Mouse (Mus musculus) heart, embryonic 13.5 days (tissue): ENCODE data around the gene Fetub. TPM values are rescaled to one million over a fixed set of nuclear protein-coding genes. Genes with fewer than 3 reads are reported as not detected.

ENCODE experiments used
- ATAC-seq: fragments of 200-750 bp; cut with Nextera tagmentation; 2 replicates; pipeline ENCODE4 v1.8.0; 2017; ENCODE audit warnings: moderate TSS enrichment; ENCODE audit not compliant: insufficient number of reproducible peaks, low FRiP score, low TSS enrichment; ENCODE audit errors: extremely low read depth
- H3K27ac ChIP-seq: fragments of 300-500 bp; sonication (generic); replicated peaks from 2 replicates; pipeline ENCODE4 v1.5.1; 2015; ENCODE audit warnings: moderate library complexity, mild to moderate bottlenecking, inconsistent platforms
- H3K27me3 ChIP-seq: fragments of 300-500 bp; sonication (generic); replicated peaks from 2 replicates; pipeline ENCODE4 v1.6.1; 2015; ENCODE audit warnings: mild to moderate bottlenecking, inconsistent platforms
- H3K36me3 ChIP-seq: fragments of 300-500 bp; sonication (generic); 2 replicates; pipeline ENCODE4 v1.6.1; 2015; ENCODE audit warnings: mild to moderate bottlenecking, inconsistent platforms
- H3K4me1 ChIP-seq: fragments of 300-500 bp; sonication (generic); 2 replicates; pipeline ENCODE4 v1.6.1; 2015; ENCODE audit warnings: inconsistent platforms
- H3K4me2 ChIP-seq: fragments of 300-500 bp; sonication (generic); 2 replicates; pipeline ENCODE4 v1.6.1; 2015; ENCODE audit warnings: inconsistent platforms, mild to moderate bottlenecking, moderate library complexity
- H3K4me3 ChIP-seq: fragments of 300-500 bp; sonication (generic); 2 replicates; pipeline ENCODE4 v1.5.1; 2015; ENCODE audit warnings: moderate library complexity, mild to moderate bottlenecking, inconsistent platforms
- H3K9ac ChIP-seq: fragments of 300-500 bp; sonication (generic); 2 replicates; pipeline ENCODE4 v1.6.1; 2015; ENCODE audit warnings: inconsistent platforms, mild to moderate bottlenecking, moderate library complexity
- H3K9me3 ChIP-seq: fragments of 300-500 bp; sonication (generic); 2 replicates; pipeline ENCODE4 v1.6.1; 2016; ENCODE audit warnings: inconsistent platforms
- WGBS: fragments of 180-500 bp; shearing (Covaris S2); methylation state at CpG from one replicate; pipeline ENCODE4 v1.1.7; 2015; ENCODE audit warnings: mixed read lengths; 5-methylcytosine and 5-hydroxymethylcytosine counted together
- polyA plus RNA-seq: library from polyadenylated mRNA; unstranded; fragments of >200 nt; fragmentation: Nextera tagmentation; extraction: Ambion mirVana; gene quantifications from 2 replicates; pipeline ENCODE4 v1.2.1, GENCODE M21; 2015

Fetub gene
- polyA plus RNA-seq, 1 experiment from 2014 or later, result not detected

DNA sequence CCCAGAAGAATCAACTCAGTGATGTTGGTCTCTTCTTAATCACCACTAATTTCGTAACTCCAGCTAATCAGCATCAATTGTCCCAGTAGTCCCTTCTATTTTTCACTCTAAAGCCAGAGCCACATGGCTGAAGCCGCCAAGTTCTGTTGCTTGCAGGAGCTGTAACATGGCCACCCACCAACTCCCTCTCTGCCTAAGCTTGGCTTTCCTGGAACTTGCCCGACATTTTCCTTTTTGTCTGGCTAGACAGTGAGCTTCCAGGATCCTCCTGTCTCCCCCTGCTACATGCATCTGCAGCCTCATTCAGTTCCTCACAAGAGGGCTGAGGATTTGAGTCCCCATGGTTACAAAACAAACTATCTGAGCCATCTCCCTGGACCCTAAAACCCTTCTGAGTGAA, 6.1 kb upstream of the Fetub start:
- Histone ChIP-seq H3K9ac (no peak overlapping the region), H3K27me3 (no peaks in the 10 kb centered on the region), H3K36me3 (no peaks in the 10 kb centered on the region), H3K4me3 (no peak overlapping the region), H3K4me2 (no peak overlapping the region), H3K27ac (no peak overlapping the region), H3K4me1 (no peaks in the 10 kb centered on the region), H3K9me3 (no peaks in the 10 kb centered on the region)
- 67% methylated on average over 3 of the region's 3 CpGs for WGBS
- no peak for ATAC-seq

GRCm38 (mm10) chr16:22912886-22913285, 5.2 kb upstream of the Fetub start:
- H3K4me3 ChIP-seq, result no peak overlapping the region
- no peaks in the 10 kb centered on the region for H3K4me1 ChIP-seq
- ATAC-seq, result no peak
- H3K9me3 ChIP-seq, result no peaks in the 10 kb centered on the region
- H3K9ac ChIP-seq, result no peak overlapping the region
- H3K27me3 ChIP-seq, result no peaks in the 10 kb centered on the region
- no peak overlapping the region for H3K4me2 ChIP-seq
- no peak overlapping the region for H3K27ac ChIP-seq
- no peaks in the 10 kb centered on the region for H3K36me3 ChIP-seq
- 56% methylated on average over 6 of the region's 6 CpGs for WGBS

DNA sequence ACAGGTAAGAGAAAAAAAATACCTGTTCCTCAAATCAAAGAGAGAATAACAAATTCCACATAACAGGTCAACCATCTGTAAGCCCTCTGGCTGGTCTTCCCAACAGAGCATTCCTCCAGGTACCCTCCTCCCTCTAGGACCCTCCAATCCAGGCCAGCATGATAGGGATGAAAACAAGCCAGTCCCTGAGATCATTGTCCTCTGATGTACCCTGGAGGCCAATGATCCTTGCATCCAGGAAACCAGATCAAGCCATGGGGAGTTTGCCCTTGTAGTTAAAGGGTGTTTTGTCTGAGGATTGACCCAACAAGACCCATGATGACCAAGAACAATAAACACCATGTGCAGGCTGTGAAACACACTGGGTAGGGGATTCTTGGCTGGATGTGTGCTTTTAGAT, 3.9 kb upstream of the Fetub start:
- Histone ChIP-seq H3K9ac (no peak overlapping the region), H3K36me3 (no peaks in the 10 kb centered on the region), H3K4me1 (no peaks in the 10 kb centered on the region), H3K9me3 (no peaks in the 10 kb centered on the region), H3K4me3 (no peak overlapping the region), H3K27ac (no peak overlapping the region), H3K27me3 (no peaks in the 10 kb centered on the region), H3K4me2 (no peak overlapping the region)
- ATAC-seq, result no peak

- H3K36me3 ChIP-seq, result no peaks in the 10 kb centered on the region
- no peak overlapping the region for H3K4me3 ChIP-seq
- H3K27me3 ChIP-seq, result no peaks in the 10 kb centered on the region
- H3K27ac ChIP-seq, result no peak overlapping the region
- no peaks in the 10 kb centered on the region for H3K9me3 ChIP-seq
- peaks cover 4% of the 10 kb centered on the region; the same call in 1 of the 2 replicates for H3K4me1 ChIP-seq
- no peak overlapping the region for H3K9ac ChIP-seq
- no peak overlapping the region for H3K4me2 ChIP-seq
- ATAC-seq, result no peak
- 74% methylated on average over 15 of the region's 15 CpGs for WGBS
Observed at GRCm38 (mm10) chr16:22918664-22919312, 654 bp downstream of the Fetub start.

DNA sequence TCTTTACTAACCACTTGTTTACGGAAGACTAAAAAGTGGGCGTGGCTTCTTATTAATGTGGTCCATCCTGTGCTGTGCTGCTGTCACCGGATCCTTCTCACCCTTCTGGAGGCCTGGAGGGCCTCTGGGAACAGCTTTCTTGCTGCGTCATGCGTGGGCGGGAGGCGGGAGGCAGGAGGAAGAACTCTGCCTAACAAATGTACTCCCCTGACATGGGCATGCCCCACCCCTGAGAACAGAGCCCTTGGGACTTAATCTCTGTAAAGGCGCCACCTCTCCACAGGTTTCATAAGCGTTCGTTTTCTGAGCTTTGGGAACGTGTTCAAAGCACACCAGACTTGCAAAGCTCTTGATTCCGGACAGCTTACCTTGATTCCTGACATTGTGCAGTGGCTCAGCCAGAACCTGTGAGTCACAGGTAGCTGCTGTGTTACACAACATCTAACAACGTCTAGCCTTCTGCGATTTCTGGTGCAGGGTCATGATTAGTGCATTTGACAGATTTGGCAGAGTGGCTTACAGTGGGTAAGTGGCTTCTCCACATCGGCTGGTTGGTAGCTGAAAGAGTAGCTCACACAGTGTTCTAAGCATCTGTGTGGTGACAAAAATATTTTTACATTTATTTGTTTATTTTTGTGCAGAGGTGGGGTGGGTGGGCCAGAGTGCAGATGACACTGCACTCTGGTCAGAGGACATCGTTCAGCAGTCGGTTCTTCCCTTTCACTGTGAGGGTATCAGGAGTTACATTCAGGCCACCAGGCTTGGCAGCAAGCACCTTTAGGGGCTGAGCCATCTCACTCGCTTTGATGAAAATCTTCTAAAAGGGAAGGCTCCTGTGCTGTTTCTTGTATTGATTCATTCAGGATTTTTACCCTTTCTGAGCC, 2.1 kb downstream of the Fetub start:
- Histone ChIP-seq H3K9me3 (no peaks in the 10 kb centered on the region), H3K36me3 (no peaks in the 10 kb centered on the region), H3K9ac (no peak overlapping the region), H3K4me2 (no peak overlapping the region), H3K4me3 (no peak overlapping the region), H3K27ac (no peak overlapping the region), H3K27me3 (no peaks in the 10 kb centered on the region), H3K4me1 (peaks cover 4% of the 10 kb centered on the region; the same call in 1 of the 2 replicates)
- no peak for ATAC-seq
- WGBS, result 48% methylated on average over 18 of the region's 18 CpGs

DNA sequence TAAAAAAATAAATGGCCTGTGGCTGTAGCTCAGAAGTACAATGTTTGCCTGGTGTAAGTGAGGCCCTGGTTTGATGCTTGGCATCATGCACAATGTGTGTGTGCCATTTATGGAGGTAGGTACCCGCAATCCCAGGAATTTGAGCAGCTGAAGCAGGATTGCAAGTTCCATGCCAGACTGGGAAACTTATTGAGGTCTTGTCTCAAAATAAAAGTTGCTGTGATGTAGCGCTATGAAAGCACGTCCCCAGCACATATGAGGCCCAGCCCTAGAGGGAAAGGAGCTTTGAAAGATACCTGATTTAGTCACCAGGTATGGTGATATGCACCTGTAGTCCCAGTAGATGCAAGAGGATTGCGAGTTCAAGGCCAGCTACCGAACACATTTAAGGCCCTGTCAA, 3.6 kb downstream of the Fetub start:
- WGBS, result 88% methylated on average over 5 of the region's 5 CpGs
- no peaks in the 10 kb centered on the region for H3K27me3 ChIP-seq
- H3K27ac ChIP-seq, result no peak overlapping the region

GRCm38 (mm10) chr16:22922433-22922832, 4.3 kb downstream of the Fetub start:
- Histone ChIP-seq H3K4me2 (no peak overlapping the region), H3K4me3 (no peak overlapping the region), H3K27me3 (no peaks in the 10 kb centered on the region), H3K4me1 (peaks cover 4% of the 10 kb centered on the region; the same call in 1 of the 2 replicates), H3K27ac (no peak overlapping the region), H3K9ac (no peak overlapping the region), H3K9me3 (no peaks in the 10 kb centered on the region), H3K36me3 (no peaks in the 10 kb centered on the region)
- ATAC-seq, result no peak
- 73% methylated on average over 4 of the region's 4 CpGs for WGBS

More for the DNA sequence above, 3.6 kb downstream of the Fetub start:
- Histone ChIP-seq H3K4me2 (no peak overlapping the region), H3K4me1 (peaks cover 4% of the 10 kb centered on the region; the same call in 1 of the 2 replicates), H3K4me3 (no peak overlapping the region), H3K9me3 (no peaks in the 10 kb centered on the region), H3K9ac (no peak overlapping the region), H3K36me3 (no peaks in the 10 kb centered on the region)
- no peak for ATAC-seq

DNA sequence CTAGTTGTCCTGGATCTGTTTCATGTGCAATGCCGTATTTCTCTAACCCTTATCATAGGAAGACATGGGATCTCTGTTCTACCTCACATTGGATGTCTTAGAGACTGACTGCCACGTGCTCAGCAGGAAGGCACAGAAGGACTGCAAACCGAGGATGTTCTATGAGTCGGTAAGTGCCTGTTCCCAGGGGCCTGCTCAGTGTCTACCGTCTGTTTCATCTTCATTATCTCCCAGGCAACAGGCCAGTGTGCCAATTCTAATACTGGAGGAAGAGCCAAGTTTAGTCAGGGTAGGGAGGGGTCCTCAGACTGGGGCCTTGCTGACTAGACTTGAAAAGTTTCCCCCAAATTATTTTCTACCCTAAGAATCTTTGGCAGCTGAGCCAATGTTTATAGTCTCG, 11.4 kb downstream of the Fetub start:
- H3K27me3 ChIP-seq, result no peaks in the 10 kb centered on the region
- 56% methylated on average over 6 of the region's 6 CpGs for WGBS
- H3K36me3 ChIP-seq, result no peaks in the 10 kb centered on the region
- H3K4me3 ChIP-seq, result no peak overlapping the region
- H3K4me2 ChIP-seq, result no peak overlapping the region
- H3K9ac ChIP-seq, result no peak overlapping the region
- no peaks in the 10 kb centered on the region for H3K9me3 ChIP-seq
- H3K4me1 ChIP-seq, result no peaks in the 10 kb centered on the region
- ATAC-seq, result no peak; the same call in 1 of the 2 replicates
- H3K27ac ChIP-seq, result no peak overlapping the region

- Histone ChIP-seq H3K4me3 (no peak overlapping the region), H3K36me3 (no peaks in the 10 kb centered on the region), H3K4me1 (no peaks in the 10 kb centered on the region), H3K27ac (no peak overlapping the region), H3K9me3 (no peaks in the 10 kb centered on the region), H3K9ac (no peak overlapping the region), H3K27me3 (no peaks in the 10 kb centered on the region), H3K4me2 (no peak overlapping the region)
- ATAC-seq, result no peak
- WGBS, result 77% methylated on average over 11 of the region's 11 CpGs
Observed at GRCm38 (mm10) chr16:22931431-22932200, 13.5 kb downstream of the Fetub start.

- no peak overlapping the region for H3K4me2 ChIP-seq
- H3K9me3 ChIP-seq, result peaks cover 4% of the 10 kb centered on the region; the same call in 1 of the 2 replicates
- no peaks in the 10 kb centered on the region for H3K36me3 ChIP-seq
- H3K4me1 ChIP-seq, result no peaks in the 10 kb centered on the region
- ATAC-seq, result no peak
- no peak overlapping the region for H3K4me3 ChIP-seq
- no peak overlapping the region for H3K9ac ChIP-seq
- H3K27me3 ChIP-seq, result no peaks in the 10 kb centered on the region
- 80% methylated on average over 12 of the region's 12 CpGs for WGBS
- H3K27ac ChIP-seq, result no peak overlapping the region
Observed at GRCm38 (mm10) chr16:22937631-22938030, 19.5 kb downstream of the Fetub start.

DNA sequence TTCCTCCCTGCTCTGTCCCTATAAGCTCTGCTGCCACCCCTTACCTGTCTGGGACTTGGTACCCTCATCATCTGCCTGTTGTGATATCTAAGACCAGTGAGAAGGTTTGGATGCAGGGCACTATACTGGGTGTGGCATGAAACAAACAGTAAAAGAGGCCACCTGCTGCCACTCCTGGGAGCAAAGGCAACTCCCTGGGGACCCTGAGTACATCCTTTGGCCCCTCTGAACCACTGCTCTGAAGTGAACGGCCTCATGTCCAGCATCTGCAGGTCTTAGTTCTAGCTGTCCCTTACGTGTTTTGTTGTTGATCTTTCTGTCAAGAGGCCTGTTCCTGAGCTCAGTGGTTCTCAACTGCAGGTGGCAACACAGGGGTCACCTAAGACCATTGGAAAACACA, 20.4 kb downstream of the Fetub start:
- WGBS, result 74% methylated on average over 2 of the region's 2 CpGs
- Histone ChIP-seq H3K9ac (no peak overlapping the region), H3K4me2 (no peak overlapping the region), H3K9me3 (peaks cover 4% of the 10 kb centered on the region; the same call in 1 of the 2 replicates), H3K4me3 (no peak overlapping the region), H3K27ac (no peak overlapping the region), H3K36me3 (no peaks in the 10 kb centered on the region), H3K27me3 (no peaks in the 10 kb centered on the region), H3K4me1 (no peaks in the 10 kb centered on the region)
- ATAC-seq, result no peak
